Mouse (Mus musculus): ENCODE measurements around the gene Grm3. TPM values are rescaled to one million over a fixed set of nuclear protein-coding genes. Genes with fewer than 3 reads are reported as not detected.

The Grm3 gene
- polyA plus RNA-seq, 1 experiment from 2014 or later: 0.16 TPM

DNA sequence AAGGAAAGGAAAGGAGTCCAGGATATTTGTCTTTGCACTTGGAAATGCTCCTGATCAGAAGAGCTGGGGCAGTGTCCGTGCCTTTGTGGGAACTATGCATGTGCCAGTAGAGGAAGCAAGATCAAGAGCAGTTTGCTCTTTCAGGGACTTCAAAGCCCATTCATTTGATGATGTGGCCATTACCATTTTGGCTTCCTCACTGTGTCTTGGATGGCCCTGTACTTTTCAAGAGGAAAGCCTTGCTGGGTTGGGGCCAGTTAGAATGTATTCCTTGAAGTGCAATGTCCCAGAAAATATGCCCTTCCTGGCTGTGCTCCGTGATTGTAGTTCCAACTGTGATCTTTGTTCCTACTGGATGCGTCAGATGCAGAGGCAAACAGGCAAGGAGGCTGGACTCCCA, 167.3 kb downstream of the Grm3 start:
- Histone ChIP-seq H3K9me3 (ENCODE audit: control insufficient read depth, low read length) (no peaks in the 10 kb centered on the region), H3K4me2 (ENCODE audit: low read depth, low read length) (no peak overlapping the region), H3K4me1 (ENCODE audit: control insufficient read depth, insufficient read depth, low read length) (no peaks in the 10 kb centered on the region), H3K9ac (ENCODE audit: low read depth, low read length) (no peak overlapping the region), H3K4me3 (ENCODE audit: low read length) (no peak overlapping the region), H3K36me3 (ENCODE audit: control insufficient read depth, insufficient read depth, low read length) (no peaks in the 10 kb centered on the region), H3K27me3 (replicated peaks; ENCODE audit: control insufficient read depth, insufficient read depth, low read length) (no peaks in the 10 kb centered on the region), H3K27ac (ENCODE audit: low read length) (no peak overlapping the region)
- WGBS: 57% methylated on average over 3 of the region's 3 CpGs
- no peak for ATAC-seq

DNA sequence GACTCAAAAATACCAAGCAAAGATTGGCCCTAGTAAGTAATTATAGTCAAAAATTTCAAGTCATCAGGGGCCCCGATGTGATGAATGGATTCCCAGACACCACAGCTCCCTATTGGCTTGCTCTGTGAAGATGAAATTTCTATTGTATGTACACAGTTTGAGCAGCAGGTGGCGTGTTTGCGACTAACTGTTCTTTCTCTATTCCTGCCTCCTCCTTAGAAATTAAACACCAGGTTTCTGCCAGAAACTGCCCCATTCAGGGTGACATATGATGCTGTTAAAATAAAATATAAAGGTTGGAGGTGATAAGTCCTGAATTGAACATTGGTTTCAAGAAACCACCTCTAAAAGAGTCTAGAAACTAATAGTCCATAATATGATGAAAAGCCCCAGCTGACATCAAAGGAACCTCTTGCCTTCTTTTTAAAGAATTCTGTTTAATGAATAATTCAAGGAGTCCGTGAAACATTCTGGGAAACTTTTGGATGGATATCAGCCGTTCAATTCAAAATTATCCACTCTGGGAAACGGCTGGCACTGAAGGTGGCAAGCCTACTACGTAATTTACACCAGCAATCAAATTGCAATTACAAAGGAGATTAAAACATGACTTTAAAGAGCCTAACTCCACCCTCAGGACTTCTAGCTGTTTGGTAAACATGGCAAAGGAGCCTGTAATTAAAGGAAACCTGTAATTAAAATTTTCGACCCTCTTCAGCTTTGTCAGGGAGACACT, 184.0 kb downstream of the Grm3 start:
- 33% methylated on average over 8 of the region's 8 CpGs for whole genome bisulfite sequencing
- no peak for ATAC-seq
- no peaks in the 10 kb centered on the region for H3K36me3 ChIP-seq (ENCODE audit: control insufficient read depth, insufficient read depth, low read length)
- H3K27ac ChIP-seq (ENCODE audit: low read length): no peak overlapping the region
- H3K4me2 ChIP-seq (ENCODE audit: low read depth, low read length): no peak overlapping the region
- H3K4me1 ChIP-seq (ENCODE audit: control insufficient read depth, insufficient read depth, low read length): no peaks in the 10 kb centered on the region
- no peak overlapping the region for H3K9ac ChIP-seq (ENCODE audit: low read depth, low read length)
- H3K4me3 ChIP-seq (ENCODE audit: low read length): no peak overlapping the region
- no peaks in the 10 kb centered on the region for H3K27me3 ChIP-seq (replicated peaks; ENCODE audit: control insufficient read depth, insufficient read depth, low read length)
- H3K9me3 ChIP-seq (ENCODE audit: control insufficient read depth, low read length): no peaks in the 10 kb centered on the region

DNA sequence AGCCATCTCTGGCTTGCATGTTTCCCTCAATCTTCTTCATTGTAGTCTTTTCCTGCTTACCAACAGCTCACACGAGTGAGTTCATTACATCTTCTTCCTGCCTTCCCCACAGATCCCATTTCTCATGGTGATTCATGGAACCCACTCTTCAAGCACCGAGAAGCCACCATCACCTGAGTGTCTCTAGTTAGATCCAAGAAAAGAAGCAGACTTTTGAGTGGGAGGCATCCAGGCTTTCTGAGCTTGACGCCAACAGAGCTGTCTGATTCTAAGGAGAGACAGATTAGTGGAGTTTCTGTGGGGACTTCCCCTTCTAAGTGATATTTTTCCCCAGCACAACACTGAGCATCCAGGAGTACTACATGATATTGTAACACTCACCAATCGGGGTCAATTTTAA, 199.5 kb downstream of the Grm3 start:
- no peak overlapping the region for H3K4me3 ChIP-seq (ENCODE audit: low read length)
- H3K4me1 ChIP-seq (ENCODE audit: control insufficient read depth, insufficient read depth, low read length): no peaks in the 10 kb centered on the region
- H3K9me3 ChIP-seq (ENCODE audit: control insufficient read depth, low read length): no peaks in the 10 kb centered on the region
- no peak overlapping the region for H3K4me2 ChIP-seq (ENCODE audit: low read depth, low read length)
- H3K9ac ChIP-seq (ENCODE audit: low read depth, low read length): no peak overlapping the region
- WGBS: 85% methylated on average over 4 of the region's 4 CpGs
- no peak overlapping the region for H3K27ac ChIP-seq (ENCODE audit: low read length)
- H3K27me3 ChIP-seq (replicated peaks; ENCODE audit: control insufficient read depth, insufficient read depth, low read length): no peaks in the 10 kb centered on the region
- H3K36me3 ChIP-seq (ENCODE audit: control insufficient read depth, insufficient read depth, low read length): no peaks in the 10 kb centered on the region
- ATAC-seq: no peak

DNA sequence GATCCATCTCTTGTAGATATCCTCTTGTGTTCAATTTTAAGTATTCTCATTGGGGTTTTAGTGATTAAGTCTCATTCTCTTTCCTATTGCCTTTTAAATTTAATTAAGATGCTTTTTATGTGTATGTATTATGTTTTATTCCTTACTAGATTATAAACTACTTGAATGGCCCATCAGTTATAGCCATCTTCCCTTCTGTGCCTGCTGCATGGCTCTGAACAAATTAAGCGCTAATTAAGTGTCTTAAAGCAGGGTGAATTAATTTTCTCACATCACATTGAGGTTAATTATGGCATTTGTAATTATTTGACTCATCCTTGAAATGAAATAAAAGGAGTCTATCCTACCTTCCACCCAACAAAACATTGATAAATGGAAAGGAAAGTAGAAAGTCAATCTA, 213.9 kb downstream of the Grm3 start:
- 84% methylated on average over 1 of the region's 1 CpGs for WGBS
- Histone ChIP-seq H3K4me3 (ENCODE audit: low read length) (no peak overlapping the region), H3K36me3 (ENCODE audit: control insufficient read depth, insufficient read depth, low read length) (no peaks in the 10 kb centered on the region), H3K27me3 (replicated peaks; ENCODE audit: control insufficient read depth, insufficient read depth, low read length) (no peaks in the 10 kb centered on the region), H3K9ac (ENCODE audit: low read depth, low read length) (no peak overlapping the region), H3K27ac (ENCODE audit: low read length) (no peak overlapping the region), H3K4me2 (ENCODE audit: low read depth, low read length) (no peak overlapping the region), H3K4me1 (ENCODE audit: control insufficient read depth, insufficient read depth, low read length) (no peaks in the 10 kb centered on the region), H3K9me3 (ENCODE audit: control insufficient read depth, low read length) (no peaks in the 10 kb centered on the region)
- ATAC-seq: no peak

DNA sequence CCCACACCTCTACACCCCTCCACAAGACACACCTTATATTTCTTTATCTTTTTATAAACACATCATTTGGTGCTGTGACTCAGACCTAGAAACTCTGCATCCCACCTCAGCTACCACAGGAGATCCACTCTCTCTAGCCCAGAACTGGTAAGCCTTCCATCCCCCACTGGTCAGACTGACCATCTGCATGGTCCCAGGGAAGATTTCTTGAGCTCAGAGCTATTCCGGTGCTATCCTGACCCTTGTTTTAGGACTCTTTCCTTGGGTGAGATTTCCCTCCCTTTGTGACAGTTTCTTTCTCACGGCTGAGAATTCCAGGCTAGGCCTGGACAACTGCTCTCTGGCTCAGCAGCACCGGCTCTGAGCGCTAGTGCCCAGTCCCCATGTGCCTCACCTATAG, 227.7 kb downstream of the Grm3 start:
- no peak overlapping the region for H3K4me3 ChIP-seq (ENCODE audit: low read length)
- no peak overlapping the region for H3K9ac ChIP-seq (ENCODE audit: low read depth, low read length)
- H3K4me1 ChIP-seq (ENCODE audit: control insufficient read depth, insufficient read depth, low read length): no peaks in the 10 kb centered on the region
- H3K4me2 ChIP-seq (ENCODE audit: low read depth, low read length): no peak overlapping the region
- no peak for ATAC-seq
- H3K27ac ChIP-seq (ENCODE audit: low read length): no peak overlapping the region
- H3K36me3 ChIP-seq (ENCODE audit: control insufficient read depth, insufficient read depth, low read length): no peaks in the 10 kb centered on the region
- no peaks in the 10 kb centered on the region for H3K9me3 ChIP-seq (ENCODE audit: control insufficient read depth, low read length)
- H3K27me3 ChIP-seq (replicated peaks; ENCODE audit: control insufficient read depth, insufficient read depth, low read length): no peaks in the 10 kb centered on the region
- 59% methylated on average over 4 of the region's 4 CpGs for WGBS

DNA sequence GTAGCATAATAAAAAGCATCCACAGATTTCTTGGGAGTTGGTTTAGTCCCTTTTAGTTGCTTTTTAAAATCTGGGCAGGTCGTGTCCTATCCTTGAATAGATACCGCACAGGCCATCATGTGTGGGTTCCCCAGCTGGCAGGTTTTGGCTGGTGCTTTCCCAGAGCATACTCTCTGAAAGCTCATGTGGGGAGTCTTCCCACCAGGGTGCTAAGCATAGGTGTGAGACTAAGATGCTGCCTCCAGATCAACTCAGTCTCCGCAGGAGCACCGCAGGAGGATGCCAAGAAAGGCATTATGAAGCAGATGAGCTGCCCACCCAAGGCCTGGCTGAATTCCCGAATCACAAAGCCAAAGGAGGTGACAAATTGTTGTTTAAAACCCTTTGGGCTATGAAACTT, 229.5 kb downstream of the Grm3 start:
- Histone ChIP-seq H3K27ac (ENCODE audit: low read length) (no peak overlapping the region), H3K27me3 (replicated peaks; ENCODE audit: control insufficient read depth, insufficient read depth, low read length) (no peaks in the 10 kb centered on the region), H3K9ac (ENCODE audit: low read depth, low read length) (no peak overlapping the region), H3K9me3 (ENCODE audit: control insufficient read depth, low read length) (no peaks in the 10 kb centered on the region), H3K4me2 (ENCODE audit: low read depth, low read length) (no peak overlapping the region), H3K36me3 (ENCODE audit: control insufficient read depth, insufficient read depth, low read length) (no peaks in the 10 kb centered on the region), H3K4me1 (ENCODE audit: control insufficient read depth, insufficient read depth, low read length) (no peaks in the 10 kb centered on the region), H3K4me3 (ENCODE audit: low read length) (no peak overlapping the region)
- no peak for ATAC-seq
- 16% methylated on average over 5 of the region's 5 CpGs for WGBS

DNA sequence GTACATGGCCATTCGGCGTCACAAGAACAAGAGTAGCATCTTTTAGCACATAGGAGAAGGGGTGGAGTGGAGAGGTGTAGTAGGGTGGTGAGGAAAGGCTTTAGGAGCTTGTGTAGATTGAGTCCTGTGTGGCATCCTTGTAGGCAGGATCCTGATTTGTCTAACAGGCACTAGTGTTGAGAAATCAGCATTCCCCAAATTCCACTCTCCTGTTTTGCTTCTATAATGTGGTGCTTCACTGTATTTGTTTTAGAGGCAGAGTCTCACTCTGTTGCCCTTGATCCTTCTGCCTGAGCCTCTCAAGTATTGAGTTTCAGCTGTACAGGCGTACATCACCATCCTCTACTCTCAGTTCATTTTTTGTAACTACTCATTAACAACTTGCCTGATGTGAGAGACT, 247.4 kb downstream of the Grm3 start:
- Histone ChIP-seq H3K4me3 (ENCODE audit: low read length) (no peak overlapping the region), H3K4me1 (ENCODE audit: control insufficient read depth, insufficient read depth, low read length) (no peaks in the 10 kb centered on the region), H3K9me3 (ENCODE audit: control insufficient read depth, low read length) (no peaks in the 10 kb centered on the region), H3K27me3 (replicated peaks; ENCODE audit: control insufficient read depth, insufficient read depth, low read length) (no peaks in the 10 kb centered on the region), H3K27ac (ENCODE audit: low read length) (no peak overlapping the region), H3K9ac (ENCODE audit: low read depth, low read length) (no peak overlapping the region), H3K4me2 (ENCODE audit: low read depth, low read length) (no peak overlapping the region), H3K36me3 (ENCODE audit: control insufficient read depth, insufficient read depth, low read length) (no peaks in the 10 kb centered on the region)
- 83% methylated on average over 3 of the region's 3 CpGs for WGBS
- ATAC-seq: no peak

DNA sequence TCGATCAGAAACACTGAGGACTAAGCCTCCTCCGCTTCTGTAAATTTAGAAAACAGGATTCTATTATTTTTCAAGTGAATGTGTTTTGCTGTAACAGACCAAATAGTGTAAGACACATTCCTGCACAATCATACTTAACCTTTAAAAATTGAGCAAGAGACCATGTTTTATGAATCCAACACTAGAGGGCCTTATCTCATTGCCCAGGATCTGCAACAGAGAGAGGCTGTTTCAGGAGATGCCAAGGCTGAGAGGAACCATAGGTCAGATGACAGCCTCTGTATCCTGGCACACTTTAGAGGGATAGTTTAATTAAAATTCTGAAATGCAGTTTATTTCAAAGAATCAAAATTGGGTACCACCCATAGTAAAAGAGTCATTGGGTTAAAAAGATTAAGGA, 271.7 kb downstream of the Grm3 start:
- WGBS: 90% methylated on average over 2 of the region's 2 CpGs

DNA sequence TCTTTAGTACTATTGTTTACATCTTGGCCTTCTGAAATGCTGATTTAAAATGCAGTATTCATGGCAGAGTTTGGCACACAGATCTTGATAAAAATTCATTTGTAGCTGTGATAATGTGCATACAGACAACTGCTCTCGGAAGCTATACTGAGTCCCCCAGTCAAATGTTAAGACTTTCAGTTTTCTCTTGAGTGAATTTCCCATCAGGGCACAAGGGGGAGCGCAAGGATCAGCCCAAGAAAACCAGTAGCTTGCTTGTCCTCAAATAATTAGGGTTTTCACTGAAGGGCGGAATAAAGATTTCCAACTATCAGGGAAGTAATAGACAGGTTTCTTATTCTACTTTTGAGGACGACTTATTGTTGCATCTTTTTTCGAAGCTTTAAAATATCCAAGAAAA, 275.4 kb downstream of the Grm3 start:
- Histone ChIP-seq H3K36me3 (ENCODE audit: control insufficient read depth, insufficient read depth, low read length) (no peaks in the 10 kb centered on the region), H3K4me2 (ENCODE audit: low read depth, low read length) (no peak overlapping the region), H3K4me1 (ENCODE audit: control insufficient read depth, insufficient read depth, low read length) (no peaks in the 10 kb centered on the region), H3K27ac (ENCODE audit: low read length) (no peak overlapping the region), H3K9me3 (ENCODE audit: control insufficient read depth, low read length) (no peaks in the 10 kb centered on the region), H3K4me3 (ENCODE audit: low read length) (no peak overlapping the region), H3K9ac (ENCODE audit: low read depth, low read length) (no peak overlapping the region), H3K27me3 (replicated peaks; ENCODE audit: control insufficient read depth, insufficient read depth, low read length) (no peaks in the 10 kb centered on the region)
- WGBS: 72% methylated on average over 5 of the region's 5 CpGs
- no peak for ATAC-seq

More for the DNA sequence above, 271.7 kb downstream of the Grm3 start:
- H3K4me3 ChIP-seq (ENCODE audit: low read length): no peak overlapping the region
- no peak for ATAC-seq
- no peaks in the 10 kb centered on the region for H3K9me3 ChIP-seq (ENCODE audit: control insufficient read depth, low read length)
- no peaks in the 10 kb centered on the region for H3K4me1 ChIP-seq (ENCODE audit: control insufficient read depth, insufficient read depth, low read length)
- H3K9ac ChIP-seq (ENCODE audit: low read depth, low read length): no peak overlapping the region
- no peaks in the 10 kb centered on the region for H3K36me3 ChIP-seq (ENCODE audit: control insufficient read depth, insufficient read depth, low read length)
- no peak overlapping the region for H3K27ac ChIP-seq (ENCODE audit: low read length)
- H3K27me3 ChIP-seq (replicated peaks; ENCODE audit: control insufficient read depth, insufficient read depth, low read length): no peaks in the 10 kb centered on the region
- no peak overlapping the region for H3K4me2 ChIP-seq (ENCODE audit: low read depth, low read length)

DNA sequence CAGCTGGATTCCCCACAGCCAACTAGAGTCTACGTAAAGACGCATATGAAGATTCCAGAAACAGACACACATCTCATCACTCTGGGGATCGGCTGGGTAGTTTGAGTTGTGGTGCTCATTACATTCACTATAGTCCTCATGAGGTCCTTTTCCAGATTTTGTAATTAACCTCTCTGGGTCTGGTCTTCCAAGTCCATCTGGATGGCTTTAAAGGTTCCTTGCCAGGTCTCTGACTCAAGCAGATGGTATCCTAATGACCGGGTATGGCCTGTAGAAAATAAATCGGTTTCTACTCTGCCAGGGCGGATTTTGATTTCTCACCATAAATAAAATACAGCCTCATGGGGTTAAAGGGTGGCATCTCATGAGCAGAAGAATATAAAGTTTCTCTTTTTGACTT, 276.0 kb downstream of the Grm3 start:
- Histone ChIP-seq H3K27ac (ENCODE audit: low read length) (no peak overlapping the region), H3K4me3 (ENCODE audit: low read length) (no peak overlapping the region), H3K9me3 (ENCODE audit: control insufficient read depth, low read length) (no peaks in the 10 kb centered on the region), H3K4me1 (ENCODE audit: control insufficient read depth, insufficient read depth, low read length) (no peaks in the 10 kb centered on the region), H3K9ac (ENCODE audit: low read depth, low read length) (no peak overlapping the region), H3K27me3 (replicated peaks; ENCODE audit: control insufficient read depth, insufficient read depth, low read length) (no peaks in the 10 kb centered on the region), H3K36me3 (ENCODE audit: control insufficient read depth, insufficient read depth, low read length) (no peaks in the 10 kb centered on the region), H3K4me2 (ENCODE audit: low read depth, low read length) (no peak overlapping the region)
- ATAC-seq: no peak
- 86% methylated on average over 6 of the region's 6 CpGs for WGBS

Measured in intestine, embryonic 16.5 days (tissue).